Comparison of ENCODE assay signal across 9 mouse cellular contexts in genomic region chr11:19965037-19965611, GRCm38 (mm10). TPM values are rescaled to one million over a fixed set of nuclear protein-coding genes. Genes with fewer than 3 reads are reported as not detected.
DNase-seq lines count a peak whose midpoint lies in the region; ATAC-seq and TF ChIP-seq lines count a peak whose summit lies in the region.
"Had no signal": no experiment of that assay in that cellular context is flagged by ENCODE, and none has a peak within 500 bp of the region (broad histone marks: within the 10 kb centered on the region; RNA-seq: fewer than 3 reads in every experiment).

No protein-coding gene starts in this region.

- no peaks in the 10 kb centered on the region for H3K9me3 ChIP-seq in lung, postnatal 0 days (ENCODE audit: low read length)

- H3K27me3 ChIP-seq in lung, postnatal 0 days (replicated peaks; ENCODE audit: insufficient read depth, low read length) = no peaks in the 10 kb centered on the region

- H3K36me3 ChIP-seq in lung, postnatal 0 days (ENCODE audit: insufficient read depth, low read length) = no peaks in the 10 kb centered on the region

- peak; percentile 30; the same call in 1 of the 2 replicates for TF ChIP-seq EP300 in lung, postnatal 0 days (IDR thresholded peaks at IDR 0.05)

- 45% methylated on average over 16 of the region's 16 CpGs for WGBS in lung, postnatal 0 days

- peak; percentile 20; the same call in 1 of the 2 replicates for ATAC-seq in lung, postnatal 0 days

- peak overlapping the region; percentile 27 for H3K27ac ChIP-seq in lung, postnatal 0 days (ENCODE audit: low read length)

- no peak overlapping the region for H3K9ac ChIP-seq in lung, postnatal 0 days (replicated peaks; ENCODE audit: low read depth)

- peak; percentile 54 for DNase-seq in lung, postnatal 0 days (ENCODE audit: low spot score)
- DNase-seq in lung, postnatal 36 days = no peak
- DNase-seq in heart, adult 9 months (ENCODE audit: low spot score in 2 of 2) = peak; percentile 60 to 75
- DNase-seq in kidney, adult 9 months = peak; percentile 80
- DNase-seq in naive thymus-derived CD4-positive, alpha-beta T cell, adult 2 months (ENCODE audit: low read depth) = peak; percentile 50
- DNase-seq in yolk sac, embryonic 10.5 days (ENCODE audit: low spot score) = no peak
- DNase-seq in thymus, adult 18-20 months = no peak
- DNase-seq in adrenal gland, postnatal 4 days (ENCODE audit: low spot score in 2 of 2) = no peak

- peaks cover 26% of the 10 kb centered on the region; the same call in 1 of the 2 replicates for H3K4me1 ChIP-seq in lung, postnatal 0 days (ENCODE audit: insufficient read depth, low read depth, low read length)

- 0 out of 2 replicates have a peak overlapping the region, but pooled peaks have one; percentile 5 for H3K4me2 ChIP-seq in lung, postnatal 0 days (replicated peaks; ENCODE audit: low read depth, low read length)

- H3K4me3 ChIP-seq in lung, postnatal 0 days (ENCODE audit: low read depth, low read length) = no peak overlapping the region
- H3K4me3 ChIP-seq: erythroblast, embryonic 14.5 days had no signal

- TF ChIP-seq CTCF in lung, postnatal 0 days (IDR thresholded peaks at IDR 0.05) = no peak

RNA-seq across cellular contexts. Expression of gene Spred2, which starts 40.9 kb away (rescaled TPM):
- 3.9 and 4.9 TPM in 2 replicates for polyA plus RNA-seq in lung, postnatal 0 days (2015; fragmentation: Nextera tagmentation; extraction: Ambion mirVana)
- total RNA-seq in adrenal gland, postnatal 4 days (2021) = 10 to 100 TPM; 49.2 to 50.9 TPM

Comparison
In these comparisons a context has a peak if more than half of its experiments do, and no peak if none do; other contexts are left out.
1. DNase-seq: peak in lung, postnatal 0 days (single experiment), heart, adult 9 months (2 of 2), kidney, adult 9 months (single experiment) and naive thymus-derived CD4-positive, alpha-beta T cell, adult 2 months (single experiment); none in lung, postnatal 36 days (single experiment), yolk sac, embryonic 10.5 days (single experiment), thymus, adult 18-20 months (0 of 2) and adrenal gland, postnatal 4 days (0 of 2).